Mouse (Mus musculus): Measurements from ENCODE around the gene Notch1. TPM values are rescaled to one million over a fixed set of nuclear protein-coding genes. Genes with fewer than 3 reads are reported as not detected.

The Notch1 gene
- polyA plus RNA-seq, 1 experiment = 5.6 TPM

DNA sequence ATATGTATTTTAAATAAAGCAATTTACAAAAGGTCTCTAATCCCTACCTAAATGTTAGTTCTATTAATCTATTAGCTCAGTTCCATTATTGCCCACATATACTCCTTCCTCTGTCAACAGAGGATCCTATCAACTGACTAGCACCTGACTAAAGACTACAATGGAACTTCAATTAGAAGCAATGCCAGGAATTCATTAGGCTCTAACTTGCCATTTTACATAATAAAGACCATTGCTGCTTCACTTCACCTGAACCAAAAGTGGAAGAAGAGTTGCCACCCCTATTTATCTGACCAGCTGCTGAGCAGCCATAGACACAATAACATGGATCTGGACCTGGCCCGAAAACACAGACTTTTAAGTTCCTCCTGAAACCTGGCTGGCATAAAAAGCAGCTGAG lies 73.6 kb downstream of the Notch1 start:
- H3K4me1 ChIP-seq (ENCODE audit: control insufficient read depth, insufficient read depth, insufficient read length, low read length) = peaks cover 7% of the 10 kb centered on the region
- no peak overlapping the region for H3K27ac ChIP-seq (replicated peaks; ENCODE audit: low read depth, low read length)
- no peak overlapping the region for H3K4me3 ChIP-seq (ENCODE audit: insufficient read depth, low read depth, low read length)

DNA sequence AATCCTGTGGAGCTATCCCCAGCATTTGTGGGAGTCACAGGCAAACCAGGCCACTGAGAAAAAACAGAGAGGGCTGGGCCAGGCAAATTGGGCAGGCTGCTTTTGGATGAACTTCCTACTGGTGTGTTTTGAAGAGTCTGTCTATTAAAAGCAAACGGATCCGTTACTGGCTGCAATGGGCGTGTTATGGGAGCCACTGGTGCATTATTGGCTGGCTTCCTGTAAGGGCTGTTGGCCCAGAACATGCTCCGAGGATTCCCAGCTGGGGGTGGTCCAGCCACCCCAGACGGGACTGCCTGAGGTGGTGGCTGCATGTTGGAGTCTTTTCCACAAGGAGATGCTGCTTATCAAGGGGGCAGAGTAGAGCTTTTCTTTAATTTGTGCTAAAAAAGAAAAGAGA lies 74.8 kb downstream of the Notch1 start:
- Histone ChIP-seq H3K4me1 (ENCODE audit: control insufficient read depth, insufficient read depth, insufficient read length, low read length) (peaks cover 6% of the 10 kb centered on the region), H3K27ac (replicated peaks; ENCODE audit: low read depth, low read length) (no peak overlapping the region), H3K4me3 (ENCODE audit: insufficient read depth, low read depth, low read length) (no peak overlapping the region)

DNA sequence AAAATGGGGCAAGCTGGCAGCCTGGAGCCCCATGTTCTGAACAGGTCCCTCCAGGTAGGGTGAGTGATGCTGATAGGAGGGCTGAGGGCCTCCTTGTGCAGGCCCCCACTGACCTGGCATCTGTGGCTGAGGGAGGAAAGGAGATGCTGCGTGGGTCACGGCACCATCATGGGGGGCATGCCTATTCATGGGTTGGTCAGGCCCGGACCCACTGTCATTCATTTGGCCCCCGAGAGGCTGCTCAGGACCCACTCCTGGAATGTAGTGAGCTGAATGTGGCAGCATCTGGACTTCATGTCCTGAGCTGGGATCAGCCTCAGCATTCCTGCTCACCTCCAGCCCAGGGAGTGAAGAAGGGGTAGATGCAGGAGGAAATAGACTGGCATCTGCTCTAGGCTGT lies 75.2 kb downstream of the Notch1 start:
- H3K27ac ChIP-seq (replicated peaks; ENCODE audit: low read depth, low read length) = no peak overlapping the region
- no peak overlapping the region for H3K4me3 ChIP-seq (ENCODE audit: insufficient read depth, low read depth, low read length)

DNA sequence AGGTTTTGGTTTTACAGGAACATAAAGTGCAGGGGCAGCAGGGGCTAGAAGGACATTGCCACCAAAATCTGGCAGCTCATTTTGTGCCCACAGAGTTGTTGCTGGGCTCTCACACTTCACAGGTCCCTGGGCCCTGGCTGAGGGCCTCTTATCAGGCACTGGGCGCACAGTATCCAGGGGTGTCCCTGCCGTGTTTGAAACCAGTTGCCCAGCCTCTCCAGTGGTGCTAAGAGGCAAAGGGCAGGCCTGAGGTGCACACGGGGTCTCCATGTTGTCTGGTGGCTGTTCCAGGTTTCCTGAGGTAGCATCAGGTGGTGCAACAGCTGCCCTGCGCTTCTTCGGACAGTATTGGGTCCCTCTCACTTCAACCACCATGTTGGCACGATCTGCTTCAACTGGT lies 76.8 kb downstream of the Notch1 start:
- Histone ChIP-seq H3K27ac (replicated peaks; ENCODE audit: low read depth, low read length) (no peak overlapping the region), H3K4me1 (ENCODE audit: control insufficient read depth, insufficient read depth, insufficient read length, low read length) (peaks cover 7% of the 10 kb centered on the region; the same call in 1 of the 2 replicates), H3K4me3 (ENCODE audit: insufficient read depth, low read depth, low read length) (no peak overlapping the region)

More for the DNA sequence above, 75.2 kb downstream of the Notch1 start:
- H3K4me1 ChIP-seq (ENCODE audit: control insufficient read depth, insufficient read depth, insufficient read length, low read length) = peaks cover 4% of the 10 kb centered on the region; the same call in 1 of the 2 replicates

DNA sequence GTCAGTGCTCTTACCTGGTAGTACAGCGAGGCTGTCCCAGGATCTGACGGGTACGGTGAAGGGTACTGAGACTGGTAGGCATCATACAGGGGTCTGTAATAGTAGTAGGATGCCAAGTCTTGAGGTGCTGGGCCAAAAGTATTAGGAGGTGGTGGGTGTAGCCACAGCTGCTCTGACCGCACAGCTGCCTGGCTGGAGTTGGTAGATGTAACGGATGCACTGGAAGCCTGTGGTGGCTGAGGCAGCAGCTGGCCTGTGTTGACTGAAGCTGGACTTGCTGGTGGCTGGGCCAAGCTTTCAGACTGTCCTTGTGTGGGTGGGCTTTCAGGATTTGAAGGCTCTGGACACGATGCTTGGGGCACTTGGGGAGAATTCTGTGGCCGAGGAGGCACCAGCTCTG lies 78.1 kb downstream of the Notch1 start:
- no peak overlapping the region for H3K4me3 ChIP-seq (ENCODE audit: insufficient read depth, low read depth, low read length)
- H3K27ac ChIP-seq (replicated peaks; ENCODE audit: low read depth, low read length) = no peak overlapping the region
- 0 out of 2 replicates have a peak, but pooled peaks cover 5% of the 10 kb centered on the region for H3K4me1 ChIP-seq (ENCODE audit: control insufficient read depth, insufficient read depth, insufficient read length, low read length)

DNA sequence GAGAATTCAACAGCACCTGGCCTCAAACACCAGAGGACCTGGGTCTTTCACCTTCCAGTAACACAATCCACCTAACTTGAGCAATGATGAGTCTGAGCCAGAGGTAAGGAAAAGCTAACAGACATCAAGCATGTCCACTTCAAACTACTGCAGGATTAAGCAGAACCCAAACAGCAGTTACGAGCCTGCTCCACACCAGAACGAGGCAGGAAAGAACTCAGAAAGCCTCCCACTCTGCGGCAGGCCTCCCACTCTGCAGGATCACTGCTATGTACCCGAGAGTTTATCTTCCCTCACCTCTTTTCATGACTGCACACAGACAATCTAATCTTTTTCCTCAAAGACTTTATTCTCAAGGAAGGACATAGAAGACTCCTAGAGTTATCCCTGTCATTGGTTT lies 79.2 kb downstream of the Notch1 start:
- Histone ChIP-seq H3K27ac (replicated peaks; ENCODE audit: low read depth, low read length) (no peak overlapping the region), H3K4me1 (ENCODE audit: control insufficient read depth, insufficient read depth, insufficient read length, low read length) (0 out of 2 replicates have a peak, but pooled peaks cover 5% of the 10 kb centered on the region), H3K4me3 (ENCODE audit: insufficient read depth, low read depth, low read length) (no peak overlapping the region)

DNA sequence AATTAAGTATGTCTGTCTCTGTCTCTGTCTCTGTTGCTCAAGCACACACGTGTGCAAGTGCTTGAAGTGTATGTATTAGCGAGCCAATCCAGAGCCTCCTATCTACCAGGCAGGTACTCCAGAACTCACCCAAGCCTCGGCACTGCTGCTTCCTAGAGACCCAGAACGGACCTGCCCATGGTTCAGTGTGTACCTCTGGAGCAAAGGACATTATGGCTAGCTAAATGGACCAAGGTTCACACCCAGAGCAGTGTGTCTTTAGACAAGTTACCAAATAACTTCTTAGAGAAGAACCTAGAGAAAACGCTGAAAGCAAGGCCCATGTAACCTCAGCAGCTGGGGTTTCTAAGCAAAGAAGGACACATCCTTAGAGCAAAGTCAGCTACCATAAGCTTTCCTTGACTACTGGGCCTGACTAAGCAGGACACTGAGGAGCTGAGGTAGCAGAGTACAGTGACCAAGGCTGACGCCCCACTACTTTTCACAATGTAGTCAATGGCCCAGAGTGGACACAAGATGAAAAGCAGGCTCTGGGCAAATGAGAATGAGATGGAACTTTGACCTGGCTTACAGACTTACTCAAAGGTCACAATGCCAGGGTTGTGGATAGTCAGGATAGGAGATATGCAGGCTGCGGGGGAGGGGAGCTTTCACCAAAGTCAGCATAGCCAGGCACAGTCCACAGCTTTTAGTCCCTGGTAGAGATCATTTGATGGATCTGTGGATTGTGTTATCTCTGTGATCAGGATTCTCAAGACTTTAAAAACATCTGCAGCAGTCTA lies 81.5 kb downstream of the Notch1 start:
- Histone ChIP-seq H3K4me1 (ENCODE audit: control insufficient read depth, insufficient read depth, insufficient read length, low read length) (0 out of 2 replicates have a peak, but pooled peaks cover 5% of the 10 kb centered on the region), H3K27ac (replicated peaks; ENCODE audit: low read depth, low read length) (peak overlapping the region; percentile 18), H3K4me3 (ENCODE audit: insufficient read depth, low read depth, low read length) (no peak overlapping the region)

DNA sequence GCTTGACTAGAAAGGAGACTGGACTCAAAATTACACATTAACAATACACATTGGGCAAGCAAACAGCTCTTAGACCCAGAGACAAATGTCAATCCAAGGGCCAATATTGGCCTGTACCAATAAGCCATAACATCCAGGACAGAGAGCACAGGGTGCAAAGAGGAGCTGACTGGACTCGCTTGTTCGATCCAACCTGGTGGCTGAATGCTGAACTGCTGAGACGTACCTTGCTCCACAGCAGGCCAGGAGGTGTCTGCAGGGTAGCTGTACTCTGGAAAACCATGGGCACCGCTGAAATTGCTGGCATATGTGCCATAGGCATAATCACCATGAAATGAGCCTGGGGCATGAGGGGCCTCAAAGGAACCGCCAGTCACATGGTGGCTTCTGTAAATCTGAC lies 86.6 kb downstream of the Notch1 start:
- Histone ChIP-seq H3K4me1 (ENCODE audit: control insufficient read depth, insufficient read depth, insufficient read length, low read length) (no peaks in the 10 kb centered on the region), H3K27ac (replicated peaks; ENCODE audit: low read depth, low read length) (no peak overlapping the region), H3K4me3 (ENCODE audit: insufficient read depth, low read depth, low read length) (no peak overlapping the region)

DNA sequence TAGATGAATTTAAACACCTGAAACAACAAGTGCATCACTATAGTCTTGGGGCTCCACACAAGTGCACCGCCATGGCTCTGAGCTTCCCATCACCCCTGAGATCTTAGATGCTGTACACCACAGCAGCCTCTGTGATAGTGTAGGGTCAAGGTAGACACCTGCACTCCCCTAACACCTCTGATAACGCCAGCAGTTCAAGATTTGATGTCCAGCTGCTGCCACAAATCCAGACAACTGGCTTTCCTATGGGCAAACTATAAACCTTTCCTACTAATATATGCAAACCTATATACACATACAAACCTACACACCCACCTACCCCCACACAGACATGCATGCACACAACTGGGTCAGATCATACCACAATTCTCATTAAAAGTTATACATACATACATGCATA lies 91.9 kb downstream of the Notch1 start:
- Histone ChIP-seq H3K4me1 (ENCODE audit: control insufficient read depth, insufficient read depth, insufficient read length, low read length) (no peaks in the 10 kb centered on the region), H3K4me3 (ENCODE audit: insufficient read depth, low read depth, low read length) (no peak overlapping the region), H3K27ac (replicated peaks; ENCODE audit: low read depth, low read length) (no peak overlapping the region)

DNA sequence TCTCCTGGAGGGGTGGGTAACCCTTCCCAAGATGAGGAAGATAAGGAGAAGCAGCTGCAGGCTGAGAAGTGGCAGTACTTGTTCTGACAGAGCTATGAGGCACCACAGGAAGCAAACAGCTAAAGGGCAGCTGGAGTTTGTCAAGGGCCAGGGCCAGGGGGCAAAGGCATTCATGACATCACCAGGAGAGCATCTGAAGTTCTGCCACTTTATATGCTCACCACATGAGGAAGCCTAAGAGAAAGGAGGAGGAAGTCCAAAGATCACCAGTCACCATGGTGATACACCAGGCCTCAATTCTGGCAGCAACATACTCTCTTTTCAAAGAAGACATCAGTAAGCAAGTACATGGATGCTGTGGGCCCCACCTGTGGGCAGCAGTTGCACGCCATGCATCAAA lies 93.4 kb downstream of the Notch1 start:
- Histone ChIP-seq H3K27ac (replicated peaks; ENCODE audit: low read depth, low read length) (no peak overlapping the region), H3K4me3 (ENCODE audit: insufficient read depth, low read depth, low read length) (no peak overlapping the region), H3K4me1 (ENCODE audit: control insufficient read depth, insufficient read depth, insufficient read length, low read length) (no peaks in the 10 kb centered on the region)

DNA sequence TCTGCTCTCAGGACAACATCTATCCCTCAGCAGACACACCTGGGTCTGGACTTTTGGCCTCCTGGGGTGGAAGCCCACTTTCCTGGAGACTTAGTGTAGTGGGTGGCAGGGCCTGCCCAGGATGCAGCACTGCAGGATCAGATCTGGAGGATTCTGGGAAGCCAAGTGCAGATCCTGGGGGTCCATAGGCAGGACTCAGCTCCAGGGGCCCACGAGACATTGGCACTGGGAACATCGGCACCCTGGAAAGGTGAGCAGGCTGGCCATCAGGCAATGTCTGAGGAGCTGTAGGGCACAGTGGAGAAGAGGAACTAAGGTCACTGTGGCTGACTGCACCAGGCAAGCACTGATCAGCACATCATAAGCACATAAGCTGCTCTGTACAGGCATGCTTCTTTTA lies 94.5 kb downstream of the Notch1 start:
- Histone ChIP-seq H3K4me3 (ENCODE audit: insufficient read depth, low read depth, low read length) (no peak overlapping the region), H3K27ac (replicated peaks; ENCODE audit: low read depth, low read length) (no peak overlapping the region), H3K4me1 (ENCODE audit: control insufficient read depth, insufficient read depth, insufficient read length, low read length) (no peaks in the 10 kb centered on the region)

DNA sequence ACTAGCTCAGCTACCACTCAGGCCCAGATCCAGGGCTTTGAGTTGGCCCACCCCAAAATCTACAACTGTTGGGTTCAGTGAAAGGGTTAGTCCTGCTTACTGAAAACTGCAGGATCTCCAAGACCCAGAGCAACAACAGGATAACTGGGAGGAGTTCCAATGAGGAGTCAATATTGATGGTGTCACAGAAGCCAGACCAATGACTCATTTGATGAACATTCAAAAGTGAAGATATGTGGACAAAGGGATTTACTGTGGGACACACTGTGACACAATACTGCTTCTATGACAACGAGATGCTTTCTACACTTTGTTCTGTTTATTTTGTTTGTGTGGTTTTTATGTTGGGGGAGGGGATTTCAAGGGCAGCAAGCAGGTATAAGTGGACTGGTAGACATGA lies 98.3 kb downstream of the Notch1 start:
- H3K27ac ChIP-seq (replicated peaks; ENCODE audit: low read depth, low read length) = no peak overlapping the region
- H3K4me3 ChIP-seq (ENCODE audit: insufficient read depth, low read depth, low read length) = no peak overlapping the region
- no peaks in the 10 kb centered on the region for H3K4me1 ChIP-seq (ENCODE audit: control insufficient read depth, insufficient read depth, insufficient read length, low read length)

DNA sequence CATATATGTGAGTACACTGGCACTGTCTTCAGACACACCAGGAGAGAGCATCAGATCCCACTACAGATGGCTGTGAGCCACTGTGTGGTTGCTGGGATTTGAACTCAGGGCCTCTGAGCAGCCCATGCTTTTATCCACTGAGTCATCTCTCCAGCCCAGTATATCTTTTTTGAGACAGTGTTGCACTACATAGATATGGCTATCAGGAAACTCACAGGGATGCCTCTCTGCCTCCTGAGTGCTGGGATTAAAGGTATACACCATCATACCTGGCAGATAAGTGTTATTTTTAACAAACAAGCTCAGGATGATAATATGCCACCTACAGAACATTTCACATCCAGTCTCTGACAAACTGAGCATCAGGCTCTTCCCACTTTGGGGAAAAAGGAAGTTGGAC lies 99.4 kb downstream of the Notch1 start:
- H3K4me3 ChIP-seq (ENCODE audit: insufficient read depth, low read depth, low read length) = no peak overlapping the region
- no peaks in the 10 kb centered on the region for H3K4me1 ChIP-seq (ENCODE audit: control insufficient read depth, insufficient read depth, insufficient read length, low read length)
- H3K27ac ChIP-seq (replicated peaks; ENCODE audit: low read depth, low read length) = no peak overlapping the region

DNA sequence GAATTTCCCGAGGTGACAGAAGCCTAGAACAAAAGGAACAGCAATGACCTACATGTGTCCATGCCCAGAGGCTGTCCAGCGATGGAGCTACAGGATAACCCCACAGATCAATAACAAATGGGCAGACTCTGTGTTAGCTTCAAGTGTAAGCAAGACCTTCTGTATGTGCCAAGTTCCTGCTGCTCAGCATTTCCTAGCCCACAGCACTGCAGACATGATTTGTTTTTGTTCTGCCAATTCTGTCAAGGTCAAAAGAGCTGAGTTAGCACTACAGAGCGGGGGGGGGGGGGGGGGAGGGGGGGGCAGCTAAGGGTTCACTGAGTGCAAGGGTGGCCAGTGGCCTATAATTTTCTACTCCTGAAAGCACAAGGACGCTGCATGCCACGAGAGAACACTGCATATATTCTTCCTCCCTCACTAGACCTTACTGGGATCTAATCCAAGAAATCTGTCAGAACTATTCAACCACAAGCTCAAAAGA lies 105.5 kb downstream of the Notch1 start:
- no peak overlapping the region for H3K4me3 ChIP-seq (ENCODE audit: insufficient read depth, low read depth, low read length)
- peaks cover 27% of the 10 kb centered on the region for H3K4me1 ChIP-seq (ENCODE audit: control insufficient read depth, insufficient read depth, insufficient read length, low read length)
- H3K27ac ChIP-seq (replicated peaks; ENCODE audit: low read depth, low read length) = peak overlapping the region; percentile 42

DNA sequence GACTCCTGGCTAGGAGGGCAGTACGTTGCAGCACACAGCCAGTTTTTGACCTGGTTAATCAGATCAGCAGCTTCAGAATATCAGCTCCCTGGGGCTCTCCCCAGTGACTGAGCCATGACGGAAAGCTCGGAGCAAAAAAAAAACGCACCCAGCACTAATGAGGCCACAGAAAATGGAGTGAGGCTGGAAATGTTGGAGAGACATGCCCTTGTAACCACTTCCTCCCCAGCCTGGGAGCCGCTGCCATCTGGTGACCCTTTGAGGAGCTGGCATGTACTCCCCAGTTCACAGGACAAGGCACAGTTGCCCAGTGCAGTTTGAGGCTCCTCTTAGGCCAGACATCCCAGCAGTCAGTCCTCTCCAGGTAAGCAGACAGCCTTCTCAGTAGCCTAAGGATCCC lies 106.4 kb downstream of the Notch1 start:
- Histone ChIP-seq H3K4me1 (ENCODE audit: control insufficient read depth, insufficient read depth, insufficient read length, low read length) (peaks cover 30% of the 10 kb centered on the region), H3K27ac (replicated peaks; ENCODE audit: low read depth, low read length) (0 out of 2 replicates have a peak overlapping the region, but pooled peaks have one; percentile 4), H3K4me3 (ENCODE audit: insufficient read depth, low read depth, low read length) (no peak overlapping the region)

DNA sequence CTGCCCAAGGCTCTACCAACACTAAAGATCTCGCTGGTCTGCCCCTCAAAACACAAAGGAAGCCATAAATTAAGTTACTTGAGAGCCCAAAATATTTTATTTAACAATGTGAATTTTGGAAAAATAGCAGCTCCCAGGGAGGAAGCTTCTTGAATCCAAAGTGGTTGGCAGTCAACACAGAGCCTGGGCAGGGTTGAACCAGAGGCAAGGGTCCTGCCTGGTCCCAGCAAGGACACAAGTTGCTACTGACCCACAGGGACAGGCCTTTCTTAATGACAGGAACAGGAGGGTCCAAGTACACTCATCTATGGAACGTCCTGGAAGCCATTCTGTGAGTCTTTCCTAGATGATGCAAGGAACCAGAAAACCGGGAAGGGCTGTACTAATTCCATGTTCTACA lies 107.1 kb downstream of the Notch1 start:
- Histone ChIP-seq H3K4me1 (ENCODE audit: control insufficient read depth, insufficient read depth, insufficient read length, low read length) (peaks cover 30% of the 10 kb centered on the region), H3K27ac (replicated peaks; ENCODE audit: low read depth, low read length) (no peak overlapping the region), H3K4me3 (ENCODE audit: insufficient read depth, low read depth, low read length) (no peak overlapping the region)

Data from brown adipose tissue, adult 24 weeks (tissue).